Mouse (Mus musculus) gastrocnemius, postnatal 10 days (tissue): Measurements from ENCODE around the gene Kcne1. TPM values are rescaled to one million over a fixed set of nuclear protein-coding genes. Genes with fewer than 3 reads are reported as not detected.

Experiments used
- DNase-seq: peaks from one replicate; pipeline ENCODE4 v3.0.0; 2021; ENCODE audit warnings: mixed read lengths
- total RNA-seq, 2 experiments: library from RNA; stranded (reverse); gene quantifications; 2 replicates each; pipeline ENCODE4 v1.2.3; 2021

The Kcne1 gene
- total RNA-seq, 2 experiments from 2014 or later, result not detected

- no peak for DNase-seq
These were observed 53.7 kb downstream of the Kcne1 start for GRCm38 (mm10) chr16:92305519-92305918.

- DNase-seq, result no peak
These were observed 56.8 kb downstream of the Kcne1 start for GRCm38 (mm10) chr16:92302506-92302905.

- peak; percentile 39 for DNase-seq
These were observed 57.3 kb downstream of the Kcne1 start for GRCm38 (mm10) chr16:92301989-92302388.

GRCm38 (mm10) chr16:92301412-92301806, 57.9 kb downstream of the Kcne1 start:
- peak; percentile 32 for DNase-seq

- DNase-seq, result peak; percentile 87
These were observed 58.4 kb downstream of the Kcne1 start, which contains the start of gene Smim11 for GRCm38 (mm10) chr16:92300649-92301411. TSS of gene Smim11 (plus strand) at chr16:92301286.

Other genes starting within 250 kb of the Kcne1 start
- gene Kcne2, start 67.1 kb downstream of the Kcne1 start, total RNA-seq, result not detected
- 10 to 100 TPM; 81.1 to 84.7 TPM for gene Smim11, start 58.2 kb downstream of the Kcne1 start, total RNA-seq
- not detected for gene Fam243, start 38.0 kb downstream of the Kcne1 start, total RNA-seq
- 10 to 100 TPM; 45.3 to 51.6 TPM for gene Rcan1, start 111.4 kb upstream of the Kcne1 start, total RNA-seq
- gene Clic6, start 126.3 kb upstream of the Kcne1 start, total RNA-seq, result under 1 TPM; 0.14 to 0.16 TPM